Mouse (Mus musculus) bone marrow macrophage, adult 2 months (primary cell): Measurements from ENCODE around the gene Ppa1. TPM values are rescaled to one million over a fixed set of nuclear protein-coding genes. Genes with fewer than 3 reads are reported as not detected.

Experiments used
- H3K27ac ChIP-seq: 2 replicates; pipeline ENCODE4 v1.5.1; 2012; ENCODE audit warnings: low read depth, low read length; ENCODE audit not compliant: insufficient read depth
- H3K4me1 ChIP-seq: 2 replicates; pipeline ENCODE4 v1.6.1; 2012; ENCODE audit warnings: low read length; ENCODE audit not compliant: control insufficient read depth, insufficient read depth
- H3K4me3 ChIP-seq: 2 replicates; pipeline ENCODE4 v1.5.1; 2012; ENCODE audit warnings: mild to moderate bottlenecking, low read length, moderate library complexity; ENCODE audit not compliant: insufficient read depth
- CTCF ChIP-seq: IDR thresholded peaks from 2 replicates; pipeline ENCODE4 v1.5.1; 2012; ENCODE audit warnings: low read depth, mild to moderate bottlenecking, low read length, moderate library complexity
- POLR2A ChIP-seq: IDR thresholded peaks from 2 replicates; pipeline ENCODE4 v1.6.1; 2012; ENCODE audit warnings: mild to moderate bottlenecking, low read depth, low read length, borderline replicate concordance
- polyA plus RNA-seq: library from polyadenylated mRNA; stranded (reverse); fragments of >200 nt; gene quantifications from 2 replicates; pipeline ENCODE4 v1.2.4, GENCODE M21; 2012; ENCODE audit not compliant: missing spikeins, insufficient read depth, insufficient read length

The Ppa1 gene
- polyA plus RNA-seq, 1 experiment, result 6.5 TPM

DNA sequence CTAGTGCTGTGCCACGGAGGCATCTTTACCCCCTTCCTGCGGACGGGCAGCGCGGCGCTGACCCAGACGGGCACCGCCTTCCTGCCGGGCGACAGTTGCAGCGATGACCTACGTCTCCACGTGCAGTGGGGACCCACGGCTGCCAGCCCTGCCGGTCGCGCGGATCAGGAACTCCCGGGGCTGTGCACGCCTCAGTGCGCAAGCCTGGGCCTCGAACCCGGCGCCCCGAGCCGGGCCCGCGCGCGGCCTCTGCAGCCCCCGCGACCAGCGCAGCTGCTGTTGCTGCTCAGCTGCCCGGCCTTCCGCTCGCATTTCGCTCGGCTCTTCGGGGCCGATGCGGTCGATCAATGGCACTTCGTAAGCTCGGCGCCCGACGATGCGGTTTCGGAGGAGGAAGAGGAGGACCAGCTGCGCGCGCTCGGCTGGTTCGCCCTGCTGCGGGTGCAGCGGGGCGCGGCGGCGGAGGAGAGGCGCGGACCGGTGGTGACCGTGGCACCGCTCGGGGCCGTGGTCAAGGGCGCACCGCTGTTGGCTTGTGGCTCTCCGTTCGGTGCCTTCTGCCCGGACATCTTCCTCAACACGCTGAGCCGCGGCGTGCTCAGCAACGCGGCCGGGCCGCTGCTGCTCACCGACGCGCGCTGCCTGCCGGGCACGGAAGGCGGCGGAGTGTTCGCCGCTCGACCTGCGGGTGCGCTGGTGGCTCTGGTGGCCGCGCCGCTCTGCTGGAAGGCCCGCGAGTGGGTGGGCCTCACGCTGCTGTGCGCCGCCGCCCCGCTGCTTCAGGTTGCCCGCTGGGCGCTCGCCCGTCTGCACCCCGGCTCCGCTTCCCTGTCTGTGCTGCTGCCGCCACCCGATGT, 47.6 kb downstream of the Ppa1 start:
- TF ChIP-seq CTCF (no peak), POLR2A (no peak)
- Histone ChIP-seq H3K27ac (peak overlapping the region; percentile 4; the same call in 1 of the 2 replicates), H3K4me3 (peak overlapping the region; percentile 85), H3K4me1 (peaks cover 11% of the 10 kb centered on the region)

DNA sequence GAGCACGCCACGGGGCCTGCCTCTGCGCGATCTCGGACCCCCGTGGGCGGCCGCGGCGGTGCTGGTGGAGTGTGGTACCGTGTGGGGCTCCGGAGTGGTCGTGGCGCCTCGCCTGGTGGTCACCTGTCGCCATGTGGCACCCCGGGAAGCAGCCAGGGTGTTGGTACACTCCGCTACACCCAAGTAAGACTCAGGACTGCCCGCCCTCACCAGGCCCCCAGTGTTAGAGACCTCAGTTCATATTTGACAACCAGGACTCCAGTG, 48.1 kb downstream of the Ppa1 start:
- peak overlapping the region; percentile 85 for H3K4me3 ChIP-seq
- H3K4me1 ChIP-seq, result peaks cover 11% of the 10 kb centered on the region
- TF ChIP-seq POLR2A, result no peak
- no peak for TF ChIP-seq CTCF
- H3K27ac ChIP-seq, result no peak overlapping the region

DNA sequence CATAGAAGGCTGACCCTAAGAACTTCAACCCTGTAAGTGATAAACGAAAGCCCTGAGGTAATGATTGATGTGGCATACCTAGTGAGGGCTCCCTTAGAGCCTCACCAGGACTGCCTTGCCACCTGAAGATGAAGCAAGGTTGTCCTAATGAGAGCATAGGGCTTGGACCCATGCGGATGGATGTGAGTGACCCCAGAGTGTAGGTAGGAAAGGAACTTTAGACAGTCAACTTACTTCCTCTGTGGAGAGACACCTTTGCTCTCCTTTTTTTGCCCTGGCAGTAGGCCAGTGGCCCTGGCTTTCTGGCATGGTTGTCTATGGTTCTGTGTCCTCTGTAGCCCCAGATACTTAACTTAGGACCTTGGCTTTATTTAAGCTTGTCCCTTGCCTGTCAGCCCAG, 48.7 kb downstream of the Ppa1 start:
- no peak overlapping the region for H3K27ac ChIP-seq
- H3K4me3 ChIP-seq, result peak overlapping the region; percentile 85
- peaks cover 11% of the 10 kb centered on the region for H3K4me1 ChIP-seq
- no peak for TF ChIP-seq CTCF
- TF ChIP-seq POLR2A, result no peak

DNA sequence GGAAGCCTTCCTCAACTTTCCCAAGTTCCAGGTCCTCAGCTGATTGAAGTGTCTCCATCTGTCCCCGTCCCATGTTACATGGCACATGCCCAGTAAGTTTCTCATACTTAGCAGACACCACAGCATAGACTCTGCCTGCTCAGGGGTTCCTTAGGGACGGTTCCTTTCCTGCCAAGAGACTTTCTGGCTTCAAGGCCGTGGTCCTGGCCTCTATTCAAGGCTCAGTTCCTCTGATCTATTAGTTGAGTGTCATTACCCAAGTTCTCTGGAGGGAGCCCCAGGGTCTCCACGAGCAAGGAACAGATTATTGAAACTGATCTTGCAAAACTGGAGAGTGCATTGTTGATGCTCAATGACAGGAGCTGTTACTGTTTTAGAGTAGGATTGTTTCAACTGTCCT, 56.3 kb downstream of the Ppa1 start:
- no peak overlapping the region for H3K27ac ChIP-seq
- peaks cover 11% of the 10 kb centered on the region for H3K4me1 ChIP-seq
- no peak for TF ChIP-seq POLR2A
- no peak for TF ChIP-seq CTCF
- no peak overlapping the region for H3K4me3 ChIP-seq

DNA sequence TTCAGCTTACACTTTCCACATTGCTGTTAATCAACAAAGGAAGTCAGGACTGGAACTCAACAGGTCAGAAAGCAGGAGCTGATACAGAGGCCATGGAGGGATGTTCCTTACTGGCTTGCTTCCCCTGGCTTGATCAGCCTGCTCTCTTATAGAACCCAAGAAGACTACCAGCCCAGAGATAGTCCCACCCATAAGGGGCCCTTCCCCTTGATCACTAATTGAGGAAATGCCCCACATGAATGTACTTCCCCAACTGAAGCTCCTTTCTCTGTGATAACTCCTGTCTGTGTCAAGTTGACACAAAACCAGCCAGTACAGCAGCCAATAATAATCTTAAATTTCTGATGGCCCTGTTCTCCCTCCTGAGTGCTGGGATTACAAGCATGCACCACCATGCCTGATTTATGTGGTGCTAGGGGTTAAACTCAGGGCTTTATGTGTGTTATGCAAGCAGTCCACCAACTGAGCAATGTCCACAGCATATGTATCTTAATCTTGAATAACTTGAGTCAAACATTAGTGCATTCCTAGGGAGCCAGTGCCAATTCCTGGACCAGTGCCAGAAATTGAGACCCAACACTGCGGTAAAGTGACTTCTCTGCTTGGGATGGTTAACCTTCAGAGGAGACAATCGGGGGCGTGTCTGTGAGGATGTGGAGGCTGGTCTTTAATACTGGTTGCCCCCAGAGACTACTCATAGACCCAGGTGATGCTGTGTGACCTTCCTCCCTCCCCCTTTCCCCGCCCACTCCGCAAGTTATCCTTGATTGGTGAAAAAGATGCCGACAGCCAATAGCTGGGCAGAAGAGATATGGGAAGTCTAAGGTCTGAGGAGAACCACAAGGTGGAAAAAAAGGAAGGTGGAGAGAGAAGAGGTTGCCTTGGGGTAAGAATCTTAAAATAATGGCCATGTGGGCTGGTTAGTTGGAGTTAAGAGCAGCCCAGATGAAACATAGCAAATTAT, 58.3 kb downstream of the Ppa1 start:
- no peak for TF ChIP-seq CTCF
- TF ChIP-seq POLR2A, result no peak
- no peak overlapping the region for H3K4me3 ChIP-seq
- peak overlapping the region; percentile 60 for H3K27ac ChIP-seq
- peaks cover 11% of the 10 kb centered on the region for H3K4me1 ChIP-seq

DNA sequence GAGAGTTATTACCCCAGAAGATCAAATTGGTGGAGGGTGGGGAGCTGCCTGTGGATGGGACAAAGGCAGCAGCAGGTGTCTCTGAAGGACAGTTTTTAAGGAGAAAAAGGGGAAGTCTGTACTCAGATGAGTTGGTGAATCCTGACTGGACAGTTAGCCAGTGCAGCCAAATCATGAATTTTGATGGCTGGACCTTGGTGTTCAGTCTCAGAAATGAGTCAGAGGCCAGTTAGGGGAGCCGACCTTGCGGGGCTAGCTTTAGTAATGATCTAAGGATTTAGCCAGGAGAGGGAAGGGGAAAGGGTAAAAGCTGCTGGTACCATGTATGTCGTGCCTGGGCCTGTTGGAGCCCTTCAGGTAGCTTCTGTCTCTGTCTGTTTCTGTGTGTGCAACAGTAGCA, 65.2 kb downstream of the Ppa1 start:
- Histone ChIP-seq H3K27ac (no peak overlapping the region), H3K4me1 (peaks cover 26% of the 10 kb centered on the region), H3K4me3 (no peak overlapping the region)
- TF ChIP-seq POLR2A (no peak), CTCF (no peak)

DNA sequence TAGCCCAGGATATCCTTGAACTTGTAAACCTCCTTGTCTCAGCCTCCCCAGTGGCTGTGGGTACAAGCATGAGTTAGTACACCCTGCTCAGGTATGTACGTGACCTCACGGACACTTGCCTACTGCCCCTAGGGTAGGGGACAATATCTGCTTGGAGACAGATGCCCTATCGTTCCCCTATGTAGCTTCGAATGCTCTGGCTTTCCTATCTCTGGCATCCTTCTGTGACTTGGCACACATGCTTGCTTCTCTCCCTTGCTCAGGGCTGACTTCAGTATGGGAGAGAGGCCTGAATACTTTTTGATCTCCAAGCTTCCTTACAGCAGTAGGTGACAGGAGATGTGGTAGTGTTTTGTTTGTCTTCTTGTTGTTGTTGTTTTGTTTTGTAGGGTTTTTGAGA, 65.8 kb downstream of the Ppa1 start:
- TF ChIP-seq POLR2A, result no peak
- TF ChIP-seq CTCF, result no peak

DNA sequence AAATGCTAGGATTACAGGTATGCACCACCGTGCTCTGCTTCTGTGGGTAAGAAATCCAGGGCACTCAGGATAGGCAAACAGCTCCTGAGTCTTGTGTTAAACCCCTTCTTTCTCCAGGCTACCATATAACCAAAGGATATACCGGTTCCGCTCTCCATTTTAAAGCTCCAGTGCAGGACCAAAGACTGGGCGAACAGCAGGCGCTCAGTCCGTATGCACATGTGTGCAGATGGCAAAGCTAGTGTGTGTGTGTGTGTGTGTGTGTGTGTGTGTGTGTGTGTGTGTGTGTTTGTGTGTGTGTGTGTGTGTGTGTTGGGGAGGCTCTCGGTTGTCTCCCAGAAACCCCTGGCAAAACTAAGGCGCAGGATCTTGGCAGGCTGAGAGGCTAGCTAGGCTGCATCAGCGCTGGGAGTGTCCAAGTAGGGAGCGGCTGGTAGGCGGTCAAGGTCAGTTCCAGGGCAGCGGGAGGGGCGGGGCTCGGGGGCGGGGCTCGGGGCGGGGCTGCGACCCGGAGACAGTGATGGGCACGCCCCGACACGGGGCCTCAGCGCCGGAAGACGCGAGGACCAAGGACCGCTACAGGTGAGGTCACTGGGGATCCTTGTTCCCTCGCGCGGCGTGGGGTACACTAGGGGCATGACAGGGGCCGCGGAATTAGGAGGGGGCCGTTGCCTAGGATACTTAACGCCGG, 66.6 kb downstream of the Ppa1 start, which contains the start of gene Aifm2:
TSS of gene Aifm2 (plus strand) at position 493 of the 691 bp plus-strand sequence.
- Histone ChIP-seq H3K4me3 (peak within 1 kb of the TSS; percentile 81), H3K4me1 (peaks cover 26% of the 10 kb centered on the region), H3K27ac (no peak within 1 kb of the TSS)
- TF ChIP-seq POLR2A, result no peak

More for the DNA sequence above, 65.8 kb downstream of the Ppa1 start:
- H3K27ac ChIP-seq, result no peak overlapping the region
- H3K4me3 ChIP-seq, result no peak overlapping the region
- H3K4me1 ChIP-seq, result peaks cover 26% of the 10 kb centered on the region

DNA sequence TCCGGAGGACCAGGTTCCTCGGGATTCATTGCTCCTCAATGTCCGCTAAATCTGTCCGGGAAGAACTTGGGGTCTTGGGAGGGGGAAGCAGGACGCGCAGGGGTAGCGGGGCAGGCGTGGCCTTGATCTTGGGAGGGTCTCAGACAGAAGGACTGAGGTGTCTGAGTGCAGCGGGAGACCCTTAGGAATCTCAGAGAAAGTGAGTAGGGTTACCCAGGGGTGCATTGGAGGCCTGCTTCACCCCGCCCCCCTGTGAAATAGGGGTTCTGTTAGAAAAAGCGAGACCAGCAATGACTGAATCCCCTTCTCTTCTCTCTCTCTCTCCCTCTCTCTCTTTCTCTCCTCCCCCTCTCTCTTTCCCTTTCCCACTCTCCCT, 67.1 kb downstream of the Ppa1 start:
- no peak for TF ChIP-seq POLR2A
- TF ChIP-seq CTCF, result no peak
- Histone ChIP-seq H3K27ac (no peak overlapping the region), H3K4me1 (peaks cover 26% of the 10 kb centered on the region), H3K4me3 (peak overlapping the region; percentile 81)
